Mouse (Mus musculus) brain, embryonic 14.5 days (tissue): ENCODE measurements around the gene Higd1a. TPM values are rescaled to one million over a fixed set of nuclear protein-coding genes. Genes with fewer than 3 reads are reported as not detected.

Source experiments
- DNase-seq: peaks from one replicate; pipeline ENCODE4 v3.0.0-alpha.2; 2011; ENCODE audit warnings: low read depth
- CTCF ChIP-seq: fragments of 200-500 bp; IDR thresholded peaks from 2 replicates; pipeline ENCODE4 v1.5.1; 2012; ENCODE audit warnings: inconsistent platforms, mild to moderate bottlenecking, moderate library complexity, borderline replicate concordance; ENCODE audit not compliant: insufficient read depth, insufficient read length; ENCODE audit errors: extremely low read depth
- POLR2A ChIP-seq: fragments of 200-500 bp; IDR thresholded peaks from 2 replicates; pipeline ENCODE4 v1.6.1; 2012; ENCODE audit warnings: mild to moderate bottlenecking, inconsistent platforms, borderline replicate concordance; ENCODE audit not compliant: poor library complexity, insufficient read depth, insufficient read length, severe bottlenecking; ENCODE audit errors: extremely low read depth
- polyA plus RNA-seq: library from polyadenylated mRNA; depleted of rRNA; stranded (reverse); fragments of >200 nt; gene quantifications from 2 replicates; pipeline ENCODE4 v1.2.3, GENCODE M21; 2012

The Higd1a gene
- polyA plus RNA-seq, 1 experiment, result 43.8 TPM

GRCm38 (mm10) chr9:121823991-121824390 lies 34.2 kb downstream of the Higd1a start:
- TF ChIP-seq POLR2A, result no peak
- TF ChIP-seq CTCF, result no peak
- DNase-seq, result peak; percentile 88

DNA sequence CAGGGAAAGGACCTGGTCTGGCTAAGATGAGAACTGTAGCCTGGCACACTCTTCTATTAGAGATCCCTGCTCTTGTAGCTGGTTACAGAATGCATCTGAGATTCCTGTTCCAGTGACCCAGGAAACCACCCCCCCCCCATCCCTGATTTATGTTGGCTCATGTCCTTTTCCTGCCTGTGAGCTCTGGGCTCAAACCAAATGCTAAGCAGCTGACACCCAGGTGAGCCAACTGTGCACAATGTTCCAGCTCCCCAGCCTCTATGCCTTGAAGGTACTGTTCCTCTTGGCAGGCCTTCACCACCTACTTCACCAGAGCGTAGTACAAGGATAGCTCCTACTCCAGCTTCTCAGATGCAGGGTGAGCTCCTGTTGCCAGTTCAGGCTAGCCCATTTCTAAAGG lies 35.1 kb downstream of the Higd1a start:
- DNase-seq, result peak; percentile 59
- no peak for TF ChIP-seq CTCF
- no peak for TF ChIP-seq POLR2A

- TF ChIP-seq CTCF (no peak), POLR2A (no peak)
- peak; percentile 90 for DNase-seq
Observed at GRCm38 (mm10) chr9:121822585-121822991, 35.6 kb downstream of the Higd1a start.

GRCm38 (mm10) chr9:121820765-121821164 lies 37.4 kb downstream of the Higd1a start:
- TF ChIP-seq POLR2A (no peak), CTCF (no peak)

DNA sequence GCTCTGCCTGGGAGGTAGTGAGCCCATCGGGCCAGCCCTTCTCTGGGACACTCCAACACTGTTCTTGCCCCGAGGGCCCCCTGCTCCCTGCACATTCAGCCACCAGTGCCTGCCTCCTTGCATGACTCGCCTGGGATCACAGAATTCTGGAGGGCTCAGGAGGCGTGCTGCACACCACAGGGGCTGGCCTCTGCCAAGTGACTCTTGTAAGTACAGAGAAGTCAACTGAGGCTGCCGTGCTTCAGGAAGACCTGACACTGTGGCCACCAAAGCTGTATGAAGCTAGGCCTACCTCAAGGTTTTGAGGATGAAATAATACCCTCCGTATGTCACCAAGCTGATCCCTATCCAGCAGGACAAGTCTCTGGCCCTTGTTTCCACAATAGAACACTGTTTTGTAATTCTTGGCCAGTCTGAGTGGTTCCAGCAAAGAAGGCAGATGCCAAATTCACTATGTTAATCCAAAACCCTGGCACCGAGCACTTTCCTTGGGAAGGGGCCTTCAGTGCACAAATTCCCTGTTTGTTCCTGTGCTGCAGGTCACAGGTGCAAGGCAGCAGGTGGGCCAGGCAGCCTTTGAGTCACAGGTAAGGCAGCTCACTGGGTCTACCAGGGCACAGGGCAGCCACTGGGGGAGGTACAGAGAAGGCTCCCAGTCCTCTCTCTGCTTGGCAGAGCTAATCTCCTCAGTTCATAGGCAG lies 38.2 kb downstream of the Higd1a start:
- peak; percentile 60 for DNase-seq
- TF ChIP-seq POLR2A (no peak), CTCF (no peak)

More at GRCm38 (mm10) chr9:121820765-121821164, 37.4 kb downstream of the Higd1a start:
- no peak for DNase-seq

DNA sequence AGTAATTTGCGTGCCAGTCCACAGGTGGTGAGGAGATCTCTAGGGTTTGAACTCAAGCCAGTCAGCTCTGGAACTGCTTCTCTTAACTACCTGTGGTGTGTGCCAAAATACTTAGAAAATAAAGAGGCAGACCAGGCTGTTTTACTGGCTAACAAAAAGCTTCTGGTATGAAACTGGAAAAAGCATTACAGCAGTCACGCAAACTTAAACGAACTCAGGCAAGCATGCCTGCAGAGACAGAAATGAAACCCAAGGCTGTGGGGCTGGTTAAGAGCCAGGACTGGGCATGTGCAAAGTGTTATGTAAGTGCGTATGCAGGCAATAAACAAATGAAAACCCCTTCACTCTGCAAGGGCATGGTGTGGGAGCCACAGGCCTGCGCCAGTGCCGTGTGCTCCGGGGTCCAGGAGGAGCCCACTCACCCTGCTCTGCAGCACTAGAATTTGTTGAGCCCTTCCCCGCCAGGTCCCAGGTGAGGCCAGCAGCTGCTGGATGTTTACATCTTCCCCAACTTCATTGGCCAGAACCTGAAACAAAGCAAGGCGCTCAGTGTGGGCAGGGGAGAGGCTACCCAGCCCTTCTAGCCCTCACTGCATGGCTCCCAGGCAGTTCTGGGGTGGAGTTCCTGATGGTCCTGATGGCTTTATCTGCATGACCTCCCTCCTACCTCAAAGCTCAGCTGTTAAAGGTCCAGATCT lies 38.9 kb downstream of the Higd1a start:
- DNase-seq, result peak; percentile 27
- no peak for TF ChIP-seq POLR2A
- no peak for TF ChIP-seq CTCF

GRCm38 (mm10) chr9:121815183-121815582 lies 43.0 kb downstream of the Higd1a start:
- TF ChIP-seq POLR2A, result no peak
- no peak for TF ChIP-seq CTCF
- DNase-seq, result no peak

DNA sequence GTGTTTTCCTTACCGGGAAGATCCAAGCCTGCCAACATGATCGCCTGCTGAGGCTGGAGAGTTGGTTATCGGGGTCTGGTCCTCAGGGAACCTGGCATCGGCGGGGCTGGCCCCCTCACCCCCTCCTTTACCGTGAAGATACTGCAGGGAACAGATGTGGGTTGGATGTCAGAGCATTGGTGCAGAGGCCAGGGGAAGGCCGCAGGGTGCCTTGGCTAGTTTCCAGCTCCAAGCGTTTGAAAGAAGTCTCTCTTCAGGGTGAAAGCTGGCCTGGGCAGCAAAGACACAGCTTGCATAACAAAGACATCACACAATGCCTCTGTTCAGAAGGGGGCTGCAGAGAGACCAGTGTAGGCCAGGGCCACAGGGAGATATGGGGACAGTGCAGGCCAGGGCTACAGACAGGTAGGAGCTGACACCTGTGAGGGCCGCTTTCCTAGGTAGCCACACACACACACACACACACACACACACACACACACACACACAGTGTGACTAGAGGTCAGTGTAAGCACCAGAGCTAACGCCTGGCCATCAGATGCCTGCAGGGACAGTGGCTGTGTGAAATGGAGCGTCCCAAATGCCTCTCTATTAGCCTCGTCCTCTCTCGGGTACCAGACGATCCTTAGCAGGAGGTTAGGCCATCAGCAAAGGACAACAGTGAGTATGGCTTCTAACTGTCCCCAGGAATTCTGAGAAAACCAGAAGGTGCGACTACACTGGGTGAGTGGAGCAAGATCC lies 47.9 kb downstream of the Higd1a start:
- TF ChIP-seq POLR2A (no peak), CTCF (no peak)
- DNase-seq, result peak; percentile 83

DNA sequence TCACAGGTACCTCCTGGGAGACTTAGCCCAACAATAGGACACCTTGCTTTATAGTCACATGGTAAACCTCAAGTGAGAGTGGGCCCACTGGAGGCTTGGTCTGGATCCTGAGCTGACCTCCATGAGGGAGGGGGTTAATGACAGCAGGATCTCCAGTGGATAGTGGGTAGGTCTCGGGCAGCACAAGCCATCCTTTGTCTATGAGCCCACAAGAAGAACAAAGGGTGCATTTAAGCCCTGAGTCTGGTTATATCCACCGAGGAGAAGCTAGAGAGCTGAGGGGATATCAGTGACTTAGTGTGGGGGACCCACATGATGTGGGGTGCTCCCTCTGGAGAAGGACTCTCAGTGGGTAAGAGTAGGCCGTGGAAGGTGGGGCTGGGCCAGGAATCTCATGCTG lies 49.7 kb downstream of the Higd1a start:
- DNase-seq, result no peak
- TF ChIP-seq CTCF (no peak), POLR2A (no peak)

- peak; percentile 46 for DNase-seq
- TF ChIP-seq CTCF, result no peak
- no peak for TF ChIP-seq POLR2A
Observed at GRCm38 (mm10) chr9:121807947-121808346, 50.2 kb downstream of the Higd1a start.

- DNase-seq, result no peak
- TF ChIP-seq POLR2A, result no peak
- no peak for TF ChIP-seq CTCF
Observed at GRCm38 (mm10) chr9:121807546-121807945, 50.6 kb downstream of the Higd1a start.
